Mouse (Mus musculus): ENCODE results near the gene Fam49a.

GRCm38 (mm10) chr12:12266552-12266951 lies 4.6 kb downstream of the Fam49a start:
- TF ChIP-seq MYOD1 (IDR thresholded peaks at IDR 0.05; ENCODE audit: control insufficient read depth, insufficient read length, low read depth) (no peak), USF1 (IDR thresholded peaks at IDR 0.05; ENCODE audit: low read depth) (no peak), CTCF (IDR thresholded peaks at IDR 0.05; ENCODE audit: control insufficient read depth, insufficient read depth, insufficient read length) (no peak), MAX (IDR thresholded peaks at IDR 0.05) (no peak), MYOG (IDR thresholded peaks at IDR 0.05; ENCODE audit: control insufficient read depth, extremely low read depth, insufficient read length) (no peak)

Measured in C2C12 (cell line).